Mouse (Mus musculus): Measurements from ENCODE around the gene Mrps10. TPM values are rescaled to one million over a fixed set of nuclear protein-coding genes. Genes with fewer than 3 reads are reported as not detected.
"Not testable (repeated sequence)": the region's sequence is repeated elsewhere in the genome, so short reads cannot be mapped to it uniquely, and the experiment has no call there.

The Mrps10 gene
- total RNA-seq, 2 experiments from 2014 or later = 0.96 to 2.2 TPM

DNA sequence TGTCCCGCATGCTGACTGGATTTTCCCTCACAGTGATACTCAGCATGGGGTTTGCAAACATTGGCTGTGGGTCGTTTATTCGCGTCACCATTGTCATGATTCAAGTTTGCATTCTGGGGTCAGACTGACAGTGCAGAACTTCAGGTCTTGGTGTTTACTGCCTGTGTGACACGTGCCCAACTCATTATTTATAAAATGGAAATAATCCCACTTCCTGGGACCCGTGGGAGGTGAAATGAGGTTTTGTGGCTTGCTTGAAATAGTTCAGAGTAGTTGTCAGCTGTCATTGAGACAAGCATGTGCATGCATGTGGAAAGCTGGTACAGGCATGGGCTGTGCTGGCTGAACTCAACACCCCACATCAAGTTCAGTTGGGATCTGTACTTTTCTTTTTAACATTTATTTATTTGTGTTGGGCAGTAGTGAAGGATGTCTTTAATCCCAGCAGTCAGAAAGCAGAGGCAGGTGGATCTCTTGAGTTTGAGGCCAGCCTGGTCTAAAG is 8.1 kb downstream of the Mrps10 start:
- ATAC-seq (replicated peaks; ENCODE audit: low FRiP score, poor library complexity, severe bottlenecking) = no peak

DNA sequence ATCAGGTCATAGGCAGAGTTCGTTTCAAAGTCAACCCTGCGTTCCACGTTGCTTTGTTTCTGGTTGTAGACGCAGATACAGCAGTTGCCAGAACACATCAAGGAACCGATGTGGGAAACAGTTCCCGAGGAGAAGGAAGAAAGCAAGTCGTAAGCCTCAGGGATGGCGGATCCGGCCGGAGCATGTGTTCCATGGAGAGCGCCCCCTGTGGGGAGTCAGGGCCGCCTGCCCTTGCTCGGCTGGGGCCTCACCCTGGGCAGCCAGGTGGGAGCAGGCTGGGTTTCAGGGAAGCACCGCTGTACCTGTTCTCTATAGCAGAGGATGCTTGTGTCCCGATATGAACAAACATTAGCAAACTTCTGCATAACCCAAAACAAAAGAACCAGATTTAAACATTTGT is 9.4 kb downstream of the Mrps10 start:
- ATAC-seq (replicated peaks; ENCODE audit: low FRiP score, poor library complexity, severe bottlenecking) = no peak

DNA sequence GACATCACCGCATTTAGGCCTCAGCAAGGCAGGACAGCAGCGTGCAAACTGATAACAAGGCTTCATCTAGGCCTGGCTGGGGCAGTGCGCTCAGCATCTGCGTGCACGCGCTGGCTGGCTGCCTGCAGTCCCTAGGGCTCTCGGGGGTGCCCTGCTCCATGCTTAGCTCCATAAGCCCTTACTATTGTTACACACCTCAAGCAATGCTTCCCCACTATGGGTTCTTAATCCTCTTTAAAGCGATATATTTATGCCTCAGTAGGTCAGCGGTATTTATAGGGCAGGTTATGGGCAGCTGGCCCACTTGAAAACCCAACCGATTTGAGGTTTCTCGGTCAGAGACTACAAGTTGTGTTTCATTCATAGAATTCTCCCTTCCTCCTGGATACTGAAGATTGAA is 13.2 kb downstream of the Mrps10 start:
- ATAC-seq (replicated peaks; ENCODE audit: low FRiP score, poor library complexity, severe bottlenecking) = no peak

DNA sequence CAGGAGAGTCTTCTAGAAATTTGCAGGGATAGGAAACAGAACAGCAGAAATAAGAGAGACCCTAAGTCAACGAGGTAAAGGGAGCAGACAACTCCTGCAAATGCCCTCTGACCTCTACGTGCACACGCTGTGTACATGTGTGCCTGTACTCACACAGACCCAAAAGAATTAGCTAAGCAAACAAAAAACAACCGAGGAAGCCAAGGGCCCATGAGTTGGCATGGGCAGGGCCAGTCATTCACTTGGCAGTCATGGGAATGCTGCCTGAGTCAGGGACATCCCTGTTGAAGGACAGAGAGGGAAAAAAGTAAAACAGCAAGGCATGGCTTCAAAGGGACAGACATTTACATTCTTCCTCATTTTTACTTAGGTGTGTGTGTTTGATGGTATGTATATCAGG is 14.6 kb downstream of the Mrps10 start:
- ATAC-seq (replicated peaks; ENCODE audit: low FRiP score, poor library complexity, severe bottlenecking) = no peak

DNA sequence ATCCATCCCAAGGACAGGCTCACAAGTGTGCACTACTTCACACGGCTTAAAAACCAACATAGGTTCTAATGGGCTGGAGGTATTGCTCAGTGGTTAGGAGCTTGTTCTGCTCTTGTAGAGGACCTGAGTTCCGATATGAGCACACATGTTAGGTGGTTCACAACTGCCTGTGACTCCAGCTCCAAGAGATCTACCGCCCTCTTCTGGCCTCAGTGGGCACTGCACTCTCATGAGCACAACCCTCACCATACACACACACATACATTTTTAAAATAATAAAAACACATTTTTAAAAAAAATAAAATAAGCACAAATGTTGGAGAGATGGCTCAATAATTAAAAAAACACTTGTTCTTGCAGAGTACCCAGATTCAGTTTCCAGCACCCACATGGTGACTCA is 15.4 kb downstream of the Mrps10 start:
- ATAC-seq (replicated peaks; ENCODE audit: low FRiP score, poor library complexity, severe bottlenecking) = no peak

DNA sequence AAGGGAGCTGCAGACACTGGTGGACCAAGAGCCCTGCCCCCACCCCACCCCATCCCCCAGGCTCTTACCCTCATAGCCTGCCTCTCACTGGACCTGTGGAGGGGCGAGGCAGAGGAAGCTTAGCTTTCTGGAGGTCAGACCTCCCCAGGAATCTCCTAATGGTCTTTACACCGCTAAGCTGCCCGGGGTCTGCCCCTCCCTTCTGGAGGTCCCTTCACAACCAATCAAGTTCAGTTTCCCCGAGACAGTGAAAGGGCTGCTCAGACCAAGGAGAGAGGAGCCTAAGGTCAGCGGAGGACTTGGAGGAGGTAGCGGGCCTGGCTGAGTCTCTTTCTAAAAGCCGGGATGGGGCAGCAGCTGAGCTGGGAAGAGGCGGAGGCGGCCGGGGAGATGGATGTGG is 16.5 kb downstream of the Mrps10 start, which contains the start of gene Guca1b:
Gene Guca1b (plus strand): TSS at position 249 of the 400 bp plus-strand sequence.
- ATAC-seq (replicated peaks; ENCODE audit: low FRiP score, poor library complexity, severe bottlenecking) = no peak

DNA sequence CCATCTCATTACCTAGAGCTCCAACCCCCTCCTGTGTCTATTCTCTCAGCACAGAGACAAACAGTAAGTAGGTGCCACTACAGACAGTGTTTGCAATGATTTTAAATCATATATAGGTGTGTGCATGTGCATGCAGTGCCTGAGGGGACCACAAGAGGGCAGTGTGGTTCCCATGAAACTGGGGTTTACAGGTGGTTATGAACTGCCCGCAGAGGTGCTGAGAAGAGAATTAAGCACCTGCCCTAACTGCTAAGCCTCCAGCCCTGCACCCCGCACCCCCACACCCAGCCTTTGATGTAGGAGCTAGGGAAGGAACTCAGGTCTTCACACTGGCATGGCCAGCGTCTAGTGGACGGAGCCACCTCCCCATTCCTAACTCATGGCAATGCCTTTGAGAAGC is 18.0 kb downstream of the Mrps10 start:
- ATAC-seq (replicated peaks; ENCODE audit: low FRiP score, poor library complexity, severe bottlenecking) = peak; percentile 77

DNA sequence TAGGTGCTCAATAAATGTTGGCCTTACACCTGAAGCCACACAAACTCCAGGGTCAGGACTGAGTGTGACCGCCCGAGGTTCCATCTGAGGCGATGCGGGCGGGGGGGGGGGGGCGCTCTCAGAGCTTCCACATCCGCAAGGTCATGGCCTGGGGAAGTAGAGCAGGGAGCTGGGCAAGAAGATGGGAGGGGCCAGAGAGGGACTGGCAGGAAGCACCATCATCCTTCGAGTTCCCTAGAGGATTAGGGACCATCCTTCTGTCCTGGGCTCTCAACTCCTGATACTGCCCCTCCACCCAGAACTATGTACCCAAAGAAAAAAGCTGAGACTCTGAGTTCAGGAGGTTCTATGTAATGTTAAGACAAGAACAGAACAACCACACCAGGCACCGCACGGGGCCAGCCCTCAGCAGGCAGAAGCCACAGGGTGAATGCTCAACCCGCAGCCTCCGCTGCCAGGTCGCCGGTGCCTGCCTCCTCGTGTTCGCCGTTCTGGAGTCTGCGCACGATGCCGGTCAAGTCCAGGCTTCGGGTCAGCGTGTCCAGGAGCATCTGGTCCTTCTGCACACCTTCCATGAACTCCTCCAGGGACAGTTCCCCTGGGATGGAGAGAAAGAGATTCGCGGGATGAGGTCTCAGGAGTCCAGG is 25.7 kb downstream of the Mrps10 start:
- no peak for ATAC-seq (replicated peaks; ENCODE audit: low FRiP score, poor library complexity, severe bottlenecking)

DNA sequence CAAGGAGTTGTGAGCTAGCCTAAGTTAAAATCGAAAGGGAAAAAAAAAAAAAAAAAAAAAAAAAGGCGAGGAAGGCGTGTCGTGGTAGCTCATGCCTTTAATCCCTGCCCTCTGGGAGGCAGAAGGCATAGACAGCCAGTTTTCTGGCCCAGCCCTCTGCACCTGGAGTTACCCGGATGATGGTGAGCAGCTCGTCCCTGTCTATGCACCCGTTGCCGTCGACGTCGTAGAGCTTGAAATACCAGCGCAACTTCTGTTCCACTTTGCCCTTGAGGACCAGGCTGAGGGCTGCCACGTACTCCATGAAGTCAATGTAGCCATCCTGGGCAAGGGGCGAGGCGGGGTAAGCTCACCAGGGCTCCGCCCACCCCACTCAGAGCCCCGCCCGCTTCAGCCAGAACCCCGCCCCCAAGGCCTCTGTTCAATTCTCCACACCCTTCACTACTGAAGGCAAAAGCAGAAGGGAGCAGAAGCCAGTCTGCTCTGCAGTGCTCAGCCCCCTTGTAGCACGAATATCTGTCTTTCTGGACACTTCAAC is 26.8 kb downstream of the Mrps10 start:
- ATAC-seq (replicated peaks; ENCODE audit: low FRiP score, poor library complexity, severe bottlenecking) = peak; percentile 46

DNA sequence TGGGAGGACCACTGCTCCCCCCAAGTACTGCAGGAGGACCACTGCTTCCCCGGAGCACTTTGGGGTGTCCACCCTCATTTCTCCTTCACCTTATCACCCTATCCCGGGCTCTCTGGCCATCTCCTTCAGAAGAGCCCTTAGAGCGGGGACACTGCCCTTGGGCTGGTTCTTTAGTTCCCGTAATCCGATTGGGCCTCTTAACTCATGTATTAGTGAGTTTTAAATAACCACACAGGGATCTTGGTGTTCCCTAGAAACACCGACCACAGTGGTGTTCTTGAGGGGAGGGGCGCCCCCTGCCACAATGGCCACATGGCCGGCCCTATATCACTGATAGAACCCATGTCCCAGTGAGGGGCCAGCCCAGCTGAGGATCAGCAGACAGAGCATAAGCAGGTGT is 30.4 kb downstream of the Mrps10 start:
- no peak for ATAC-seq (replicated peaks; ENCODE audit: low FRiP score, poor library complexity, severe bottlenecking)

DNA sequence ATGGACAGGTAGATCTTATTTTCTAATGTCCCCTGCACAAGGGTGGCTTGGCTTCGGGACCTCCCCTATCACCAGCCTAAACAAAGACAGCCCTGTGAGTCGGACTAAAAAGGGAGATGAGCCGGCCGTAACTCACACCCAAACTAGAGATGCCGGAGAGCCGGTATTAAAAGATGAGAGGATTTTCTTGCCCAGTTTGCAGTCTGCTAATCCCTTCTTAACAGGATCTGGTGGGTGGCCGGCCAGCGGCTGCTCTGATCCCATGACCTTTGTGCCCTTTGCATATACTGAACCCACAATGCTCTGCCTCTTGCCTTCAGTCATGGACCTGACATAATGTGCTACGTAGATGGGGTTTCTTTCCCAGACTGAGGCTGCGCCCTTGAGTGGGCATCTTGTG is 31.8 kb downstream of the Mrps10 start, which contains the start of gene Guca1a:
Gene Guca1a (minus strand): TSS at position 134 of the 400 bp plus-strand sequence.
- ATAC-seq (replicated peaks; ENCODE audit: low FRiP score, poor library complexity, severe bottlenecking) = no peak

DNA sequence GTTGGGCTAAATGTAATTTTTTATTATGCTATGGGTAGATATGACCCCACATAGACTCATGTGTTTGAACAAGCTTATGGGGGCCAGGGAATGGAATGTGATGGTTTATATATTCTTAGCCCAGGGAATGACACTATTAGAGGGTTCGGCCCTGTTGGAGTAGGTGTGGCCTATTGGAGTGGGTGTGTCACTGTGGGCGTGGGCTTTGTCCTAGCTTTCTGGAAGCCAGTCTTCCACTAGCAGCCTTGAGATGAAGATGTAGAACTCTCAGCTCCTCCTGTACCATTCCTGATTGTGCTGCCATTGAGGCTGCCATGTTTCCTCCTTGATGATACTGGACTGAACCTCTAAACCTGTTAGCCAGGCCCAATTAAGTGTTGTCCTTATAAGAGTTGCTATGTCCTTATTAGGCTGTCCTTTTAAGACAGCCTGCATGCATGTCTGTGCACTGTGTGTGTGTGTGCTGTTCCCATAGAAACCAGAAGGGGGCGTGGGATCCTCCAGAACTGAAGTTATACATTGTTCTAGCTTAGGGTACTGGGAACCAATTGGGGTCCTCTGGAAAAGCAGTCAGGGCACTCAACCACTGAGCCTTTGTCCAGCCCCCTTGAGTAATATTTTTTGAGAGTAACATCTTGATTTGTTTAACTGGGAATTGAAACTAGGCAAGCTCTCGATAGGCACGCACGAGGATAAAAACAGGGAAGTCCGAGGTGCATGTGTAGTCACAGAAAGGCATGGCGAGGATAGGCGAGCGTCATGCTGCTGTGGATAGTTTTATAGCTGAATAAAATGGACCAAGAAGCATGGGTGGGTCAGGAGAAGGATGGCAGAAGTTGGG is 39.2 kb downstream of the Mrps10 start:
- no peak; the same call in 1 of the 2 replicates for ATAC-seq (replicated peaks; ENCODE audit: low FRiP score, poor library complexity, severe bottlenecking)

DNA sequence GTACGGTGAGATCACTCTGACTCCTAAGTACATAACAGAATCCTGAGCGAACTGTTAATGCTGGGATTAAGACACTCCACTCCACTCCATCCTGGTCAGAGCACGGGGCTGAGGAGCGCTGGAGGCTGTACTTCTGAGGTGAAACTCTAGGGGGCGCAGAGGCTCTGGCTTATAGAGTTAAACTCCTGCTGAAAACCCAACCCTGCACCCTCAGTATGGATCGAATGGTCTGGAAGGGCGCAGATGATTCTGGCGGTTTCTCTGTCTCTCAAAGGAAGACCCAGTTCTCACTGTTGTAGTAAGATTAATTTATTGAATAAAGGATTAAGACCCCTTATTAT is 39.8 kb downstream of the Mrps10 start:
- ATAC-seq (replicated peaks; ENCODE audit: low FRiP score, poor library complexity, severe bottlenecking) = peak; percentile 57; the same call in 1 of the 2 replicates

DNA sequence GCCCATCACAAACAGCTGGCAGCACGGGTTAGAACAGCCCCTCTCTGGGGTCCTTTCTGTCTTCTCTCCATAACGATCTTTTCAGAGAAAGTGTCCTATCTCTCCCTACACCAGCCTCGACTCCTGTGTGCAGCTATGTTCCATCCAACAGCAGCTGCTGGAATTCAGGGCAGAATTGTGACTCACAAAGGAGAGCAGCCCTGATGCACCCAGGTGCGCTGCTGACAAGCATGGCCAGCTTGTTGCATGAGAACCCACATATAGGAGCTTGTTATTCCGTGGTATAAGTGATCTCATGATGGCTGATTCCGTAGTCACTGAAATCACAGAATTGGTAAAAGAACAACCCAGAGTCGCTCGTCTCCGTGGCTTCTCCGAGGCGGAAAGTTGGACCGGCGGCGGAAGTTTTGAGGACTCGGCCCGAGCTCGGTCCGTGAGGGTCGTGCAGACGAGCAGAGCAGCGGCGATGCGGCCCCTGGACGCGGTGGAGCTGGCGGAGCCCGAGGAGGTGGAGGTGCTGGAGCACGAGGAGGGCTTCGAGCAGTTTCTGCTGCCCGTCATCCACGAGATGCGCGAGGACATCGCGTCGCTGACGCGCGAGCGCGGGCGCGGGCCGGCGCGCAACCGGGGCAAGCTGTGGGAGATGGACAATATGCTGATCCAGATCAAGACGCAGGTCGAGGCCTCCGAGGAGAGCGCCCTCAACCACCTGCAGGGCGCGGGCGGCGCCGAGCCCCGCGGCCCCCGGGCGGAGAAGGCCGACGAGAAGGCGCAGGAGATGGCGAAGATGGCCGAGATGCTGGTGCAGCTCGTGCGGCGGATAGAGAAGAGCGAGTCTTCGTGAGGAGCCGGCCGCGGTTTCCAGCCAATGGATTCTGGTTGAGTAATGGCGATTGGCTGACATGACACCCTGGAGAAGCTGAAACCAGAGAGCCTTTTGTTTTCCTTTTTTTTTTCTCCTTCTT is 41.5 kb downstream of the Mrps10 start:
- peak; percentile 59; the same call in 1 of the 2 replicates for ATAC-seq (replicated peaks; ENCODE audit: low FRiP score, poor library complexity, severe bottlenecking)

DNA sequence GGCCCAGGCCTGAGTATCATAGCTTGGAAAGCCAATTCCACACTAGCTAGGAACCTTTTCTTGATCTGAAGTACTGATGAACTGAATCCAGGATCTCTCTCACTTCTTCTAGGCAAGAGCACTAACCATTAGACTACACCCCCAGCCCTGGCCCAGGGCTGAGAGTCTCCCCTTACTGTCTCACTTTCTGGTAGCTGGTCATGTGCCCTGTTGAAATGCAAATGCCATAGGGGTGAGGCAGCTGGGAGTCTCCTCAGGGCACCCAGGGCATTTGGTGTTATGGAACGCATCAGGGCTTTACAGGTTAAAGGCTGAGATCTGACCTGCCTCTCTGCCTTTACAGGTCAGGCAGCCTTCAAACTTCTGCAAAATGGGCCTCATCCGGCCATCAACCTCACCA is 51.5 kb downstream of the Mrps10 start:
- no peak for ATAC-seq (replicated peaks; ENCODE audit: low FRiP score, poor library complexity, severe bottlenecking)

DNA sequence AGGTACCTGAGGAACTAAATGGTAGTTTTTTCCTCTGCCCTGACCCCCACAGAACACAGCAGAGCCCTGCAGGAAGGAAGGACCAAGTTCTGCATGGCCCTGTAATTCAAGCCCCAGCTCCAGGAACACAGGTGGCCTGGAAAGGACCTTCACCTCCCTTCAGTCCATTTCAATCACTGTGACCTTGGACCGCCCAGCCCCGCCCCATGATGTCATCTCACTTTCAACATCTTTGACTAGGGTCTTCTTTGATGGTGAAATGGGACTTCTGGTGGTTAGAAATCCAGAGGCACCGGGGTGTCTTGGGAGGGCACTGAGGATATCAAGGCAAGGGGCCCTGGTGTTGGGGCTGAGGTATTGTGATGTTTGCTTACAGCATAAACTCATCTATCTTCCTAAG is 52.9 kb downstream of the Mrps10 start:
- no peak for ATAC-seq (replicated peaks; ENCODE audit: low FRiP score, poor library complexity, severe bottlenecking)

DNA sequence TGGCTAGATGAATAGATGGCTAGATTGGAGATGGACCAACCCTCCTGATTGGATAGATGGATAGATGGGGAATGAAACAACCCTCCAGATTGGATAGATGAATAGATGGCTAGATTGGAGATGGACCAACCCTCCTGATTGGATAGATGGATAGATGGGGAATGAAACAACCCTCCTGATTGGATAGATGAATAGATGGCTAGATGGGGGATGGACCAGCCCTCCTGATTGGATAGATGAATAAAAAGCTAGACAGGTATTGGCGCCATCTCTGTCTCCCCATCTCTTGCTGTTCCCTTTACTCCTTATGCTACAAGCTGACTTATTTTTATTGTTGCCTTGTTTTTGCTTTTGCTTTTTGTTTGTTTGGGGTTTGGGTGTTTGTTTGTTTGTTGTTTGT is 53.9 kb downstream of the Mrps10 start:
- ATAC-seq (replicated peaks; ENCODE audit: low FRiP score, poor library complexity, severe bottlenecking) = not testable (repeated sequence)

DNA sequence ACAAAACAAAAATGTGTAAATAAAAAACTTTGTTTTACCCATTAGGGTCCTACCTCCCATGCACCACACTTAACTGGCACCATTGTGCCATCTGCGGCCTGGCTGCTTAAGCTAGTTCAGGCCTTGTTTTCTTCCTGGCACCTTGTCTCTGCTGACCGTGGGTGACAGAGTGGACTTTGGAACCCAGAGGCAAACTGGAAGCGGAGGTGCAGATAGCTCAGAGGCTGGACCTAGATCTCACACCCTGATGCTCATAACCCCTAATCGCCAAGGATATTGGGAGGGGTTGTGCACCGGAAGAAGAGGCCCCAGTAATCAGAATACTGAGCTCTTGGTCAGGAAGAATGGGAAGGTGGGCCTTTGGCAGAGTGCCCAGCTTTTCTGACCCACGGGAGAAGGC is 55.5 kb downstream of the Mrps10 start:
- no peak for ATAC-seq (replicated peaks; ENCODE audit: low FRiP score, poor library complexity, severe bottlenecking)

DNA sequence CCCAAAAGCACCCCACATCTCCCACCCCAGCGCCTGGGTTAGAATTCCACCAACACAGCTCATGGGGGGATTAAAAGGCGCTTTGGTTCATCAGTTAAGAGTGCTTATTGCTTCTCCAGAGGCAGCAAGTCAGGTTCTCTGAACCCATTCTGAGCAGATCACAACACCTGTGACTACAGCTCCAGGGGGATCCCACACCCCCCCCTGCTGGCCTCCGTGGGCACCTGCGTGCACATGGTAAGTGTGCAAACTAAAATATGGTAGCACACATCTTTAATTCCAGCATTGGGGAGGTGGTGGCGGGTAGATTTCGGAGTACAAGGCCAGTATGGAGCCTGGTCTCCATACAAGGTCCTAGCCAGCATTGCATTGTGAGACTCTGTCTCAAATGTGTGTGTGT is 58.6 kb downstream of the Mrps10 start:
- ATAC-seq (replicated peaks; ENCODE audit: low FRiP score, poor library complexity, severe bottlenecking) = no peak

DNA sequence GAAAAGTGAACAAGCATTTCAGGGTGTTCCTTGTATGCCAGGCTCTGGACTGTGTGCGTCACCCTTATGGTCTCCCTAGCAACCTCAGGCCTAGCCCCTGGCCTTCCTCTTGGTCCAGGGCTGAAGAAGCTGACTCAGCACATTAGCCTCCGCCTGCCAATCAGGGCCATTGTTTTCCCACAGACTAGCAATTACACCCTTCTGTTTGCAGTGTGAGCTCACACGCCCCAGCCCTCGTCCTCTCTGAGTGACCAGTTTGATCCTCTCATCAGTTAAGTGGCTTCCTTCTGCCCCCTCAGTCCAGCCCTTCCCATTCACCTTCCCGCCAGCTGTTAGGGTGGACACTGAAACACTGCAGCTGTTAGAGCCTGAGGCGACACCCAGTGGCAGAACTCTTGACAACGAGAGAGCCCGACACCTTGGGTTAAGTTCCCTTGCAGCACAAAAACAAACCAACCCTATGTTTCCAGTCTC is 60.2 kb downstream of the Mrps10 start:
- ATAC-seq (replicated peaks; ENCODE audit: low FRiP score, poor library complexity, severe bottlenecking) = no peak
